Mouse (Mus musculus) megakaryocyte, embryonic 14.5 days (primary cell): ENCODE results near the gene Celsr3.

Experiments
- FLI1 ChIP-seq: IDR thresholded peaks from 2 replicates; pipeline ENCODE4 v1.6.1; 2012; ENCODE audit warnings: low read length, inconsistent platforms, mixed read lengths
- GATA1 ChIP-seq: IDR thresholded peaks from 3 replicates; pipeline ENCODE4 v1.6.1; 2012; ENCODE audit warnings: mixed read lengths, low read length, inconsistent platforms, borderline replicate concordance

DNA sequence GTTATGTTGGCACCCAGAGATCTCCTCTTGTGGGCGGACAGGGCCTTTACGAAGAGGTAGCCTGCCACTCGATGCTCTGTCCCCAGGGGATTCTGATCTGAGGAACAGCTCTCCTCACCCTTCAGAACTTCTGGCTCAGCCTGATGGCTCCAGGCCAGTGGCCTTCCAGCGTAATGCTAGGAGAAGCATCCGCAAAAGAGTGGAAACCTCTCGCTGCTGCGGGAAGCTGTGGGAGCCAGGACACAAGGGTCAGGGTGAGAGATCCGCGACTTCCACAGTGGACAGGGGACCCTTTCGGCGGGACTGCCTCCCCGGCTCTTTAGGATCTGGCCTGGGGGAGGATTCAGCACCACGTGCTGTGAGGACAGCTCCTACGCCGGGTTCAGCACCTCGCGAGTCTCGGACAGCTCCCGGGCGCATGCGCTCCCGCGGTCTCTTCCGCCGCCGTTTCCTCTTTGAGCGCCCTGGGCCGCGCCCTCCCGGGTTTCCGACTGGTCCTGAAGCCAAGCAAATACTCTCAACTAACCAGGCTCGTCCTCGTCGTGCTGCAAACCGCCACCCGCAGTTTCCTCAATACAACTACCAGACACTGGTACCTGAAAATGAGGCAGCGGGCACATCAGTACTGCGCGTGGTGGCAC, 700 bp downstream of the Celsr3 start:
- TF ChIP-seq FLI1 = no peak
- TF ChIP-seq GATA1 = no peak
